Mouse (Mus musculus) urinary bladder, postnatal 25 days (tissue): ENCODE data around the gene Lrrc14b.

Source experiments
- DNase-seq: peaks from one replicate; pipeline ENCODE4 v3.0.0; 2022; ENCODE audit warnings: low spot score

Lrrc14b gene

GRCm38 (mm10) chr13:74363859-74364235 lies at the start of gene Lrrc14b:
Gene Lrrc14b (minus strand): TSS chr13:74364005.
- no peak for DNase-seq

DNA sequence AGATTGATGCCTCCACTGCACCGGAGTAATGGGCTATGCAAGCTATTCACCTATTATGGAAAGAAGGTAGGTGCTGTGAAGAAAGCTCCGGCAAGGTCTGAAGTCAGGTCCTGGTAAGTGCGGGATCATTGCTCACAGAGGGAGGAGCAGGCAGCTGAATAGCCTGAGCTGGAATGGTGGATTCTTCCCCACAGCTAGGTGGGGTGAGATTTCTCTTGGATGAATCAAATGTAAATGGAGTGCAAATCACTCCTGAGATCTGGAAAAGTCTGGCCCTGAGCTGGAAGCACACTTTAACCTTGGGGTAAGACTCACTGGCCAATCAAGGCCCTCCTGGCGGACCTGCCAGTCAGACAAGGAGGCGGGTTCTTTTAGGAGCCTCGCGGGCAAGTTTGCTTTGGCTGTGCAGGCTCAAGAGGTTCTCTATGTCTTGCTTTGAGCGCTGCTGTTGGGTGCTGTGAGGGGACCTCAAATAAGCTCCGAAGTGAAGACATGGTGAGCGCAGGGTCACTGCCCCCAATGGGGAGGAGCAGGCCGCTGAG lies 35.6 kb upstream of the Lrrc14b start, which contains the start of gene Ftl1-ps1:
TSS of gene Ftl1-ps1 (plus strand) at position 397 of the 542 bp plus-strand sequence.
- no peak for DNase-seq

DNA sequence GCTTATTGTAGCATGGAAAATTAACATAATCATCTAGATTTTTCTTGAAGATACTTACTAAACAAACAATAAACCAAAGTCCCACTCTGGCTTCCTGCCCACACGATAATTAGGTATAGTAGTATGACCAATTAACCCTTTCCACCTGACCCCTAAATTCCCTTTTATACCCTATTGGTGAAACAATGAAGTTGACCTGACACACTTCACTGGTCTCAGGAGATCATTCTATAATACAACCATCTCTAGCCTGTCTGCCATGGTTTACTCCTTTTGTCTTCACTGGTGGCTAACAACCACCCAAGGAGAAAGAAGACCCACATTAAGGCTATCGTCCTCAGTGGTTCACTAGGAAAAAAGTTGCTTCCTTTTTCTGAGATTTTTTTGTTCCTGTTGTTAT lies 27.4 kb upstream of the Lrrc14b start:
- DNase-seq: no peak

GRCm38 (mm10) chr13:74390371-74390990 lies 26.7 kb upstream of the Lrrc14b start, which contains the start of gene Zfp72:
Gene Zfp72 (minus strand): TSS chr13:74390836.
- peak; percentile 63 for DNase-seq

- no peak for DNase-seq
Observed at GRCm38 (mm10) chr13:74389730-74390129, 25.9 kb upstream of the Lrrc14b start.

GRCm38 (mm10) chr13:74382289-74382688 lies 18.5 kb upstream of the Lrrc14b start:
- DNase-seq: no peak

- no peak for DNase-seq
Observed at GRCm38 (mm10) chr13:74381533-74382276, 17.9 kb upstream of the Lrrc14b start.

DNA sequence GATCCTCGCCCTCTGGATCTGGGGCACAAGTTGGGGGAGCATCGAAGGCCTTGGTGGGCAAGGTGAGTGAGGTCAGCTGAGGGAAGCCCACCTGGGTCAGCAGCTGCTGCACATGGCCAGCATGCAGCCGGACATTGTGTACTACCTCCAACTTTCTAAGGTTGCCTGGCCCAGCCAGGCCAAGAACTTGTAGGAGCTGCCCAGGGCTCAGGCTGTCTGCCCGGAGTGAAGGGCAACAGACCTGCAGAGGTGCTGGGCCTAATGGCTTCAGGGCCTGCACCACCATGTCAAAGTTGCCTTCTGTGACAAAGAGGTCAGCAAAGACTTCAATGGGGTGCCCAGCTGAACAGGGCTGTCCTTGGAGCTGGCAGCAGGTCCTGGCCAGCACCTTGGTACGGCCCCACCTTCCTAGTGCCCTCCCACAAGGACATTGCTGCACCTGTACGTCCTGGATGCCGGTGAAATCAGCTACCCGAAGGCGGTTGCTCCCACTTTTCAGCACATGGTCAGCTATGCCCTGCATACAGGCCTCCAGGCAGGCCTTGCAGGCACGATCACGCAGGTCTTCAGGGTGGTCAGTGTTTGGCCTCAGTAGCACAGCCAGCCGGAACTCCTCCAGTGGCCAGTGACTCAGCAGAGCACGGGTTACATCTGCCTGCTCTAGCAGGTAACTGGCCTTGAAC lies 488 bp downstream of the Lrrc14b start:
- no peak for DNase-seq

- no peak for DNase-seq
Observed at GRCm38 (mm10) chr13:74362218-74362617, 1.6 kb downstream of the Lrrc14b start.

DNA sequence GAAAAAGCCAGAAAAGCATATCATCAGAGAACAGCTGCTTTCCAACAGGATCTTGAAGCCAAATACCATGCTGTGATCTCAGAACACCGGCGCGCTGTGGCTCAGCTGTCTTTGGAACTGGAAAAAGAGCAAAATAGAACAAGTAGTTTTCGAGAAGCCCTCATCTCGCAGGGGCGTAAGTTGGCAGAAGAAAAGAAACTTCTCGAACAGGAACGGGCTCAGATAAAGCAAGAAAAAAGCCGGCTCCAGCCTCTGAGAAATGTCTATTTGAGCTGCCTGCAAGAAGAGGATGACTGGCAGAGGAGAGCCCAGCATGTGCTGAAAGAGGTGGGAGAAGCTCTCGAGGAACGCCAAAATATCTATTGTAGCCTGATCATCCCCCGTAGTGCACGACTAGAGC lies 7.3 kb downstream of the Lrrc14b start:
- no peak for DNase-seq

DNA sequence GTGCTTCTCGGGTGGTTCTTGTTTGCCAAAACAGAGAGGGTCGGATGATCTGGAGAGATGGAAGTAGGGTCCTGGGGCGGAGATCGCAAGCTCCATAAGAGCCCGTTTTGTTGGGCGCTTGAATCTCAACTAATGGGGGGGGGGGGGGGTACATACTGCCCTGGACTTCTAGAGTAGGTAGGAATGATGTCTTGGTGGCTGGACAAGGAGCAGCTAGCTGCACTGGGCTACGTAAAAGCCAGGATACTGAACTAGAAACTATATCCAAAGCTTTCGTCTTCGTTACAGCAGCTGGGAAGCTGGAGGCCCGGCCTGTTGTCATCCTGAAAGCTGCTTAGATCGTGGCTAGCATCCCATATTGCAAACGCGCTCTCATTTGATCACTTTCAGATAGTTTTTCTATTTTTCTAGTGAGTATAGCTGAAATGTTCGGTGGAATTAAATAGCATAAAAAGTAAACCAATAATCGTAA lies 13.3 kb downstream of the Lrrc14b start:
- no peak for DNase-seq

DNA sequence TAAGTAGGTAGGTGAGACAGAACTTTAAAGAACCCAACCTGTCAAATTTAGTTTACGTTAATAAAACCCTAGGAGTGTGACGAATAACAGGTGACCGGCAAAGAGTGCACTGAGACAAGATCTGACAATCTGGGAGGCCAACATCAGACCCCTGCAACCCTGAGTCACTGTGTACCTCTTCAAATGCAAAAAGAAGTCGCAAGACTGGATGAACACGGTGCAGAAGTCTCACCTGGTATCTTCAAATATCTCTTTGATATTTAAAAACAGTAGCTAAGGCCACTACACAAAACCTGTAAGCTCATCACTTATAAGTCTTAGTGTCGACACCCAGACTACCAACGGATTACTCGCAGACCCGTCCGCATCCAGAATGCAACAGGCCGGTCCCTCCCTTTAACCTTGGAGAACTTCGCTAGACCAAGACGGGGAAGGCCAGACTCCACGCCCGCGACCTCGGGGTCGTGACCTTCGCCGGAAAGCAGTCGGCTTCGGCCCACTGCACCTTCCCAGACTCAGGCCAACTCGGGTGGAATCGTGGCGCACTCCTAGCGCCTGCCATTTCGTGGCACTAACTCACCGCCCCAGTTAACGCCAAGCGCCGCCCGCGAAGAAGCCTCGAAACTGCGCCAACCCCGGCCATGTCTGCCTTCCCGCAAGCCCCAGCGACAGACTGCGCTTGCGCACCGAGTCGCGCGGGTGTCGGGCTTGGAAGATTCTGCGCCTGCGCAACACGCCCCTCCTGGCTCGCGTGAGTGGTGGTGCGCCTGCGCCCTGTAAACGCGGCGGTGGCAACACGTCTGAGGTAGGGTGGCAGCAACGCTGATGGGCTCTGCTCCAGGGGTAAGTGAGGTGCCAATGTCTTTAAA lies 14.0 kb downstream of the Lrrc14b start, which contains the start of the genes Sdha and Ccdc127:
TSS of gene Sdha (minus strand) at position 715 of the 869 bp plus-strand sequence.
TSS of gene Ccdc127 (plus strand) at position 744 of the 869 bp plus-strand sequence.
- peak; percentile 96 for DNase-seq

- peak; percentile 9 for DNase-seq
Observed at GRCm38 (mm10) chr13:74341036-74341435, 22.8 kb downstream of the Lrrc14b start.

GRCm38 (mm10) chr13:74329321-74329720 lies 34.5 kb downstream of the Lrrc14b start:
- no peak for DNase-seq

- peak; percentile 89 for DNase-seq
Observed at GRCm38 (mm10) chr13:74317170-74317849, 46.5 kb downstream of the Lrrc14b start, which contains the start of gene Pdcd6. Gene Pdcd6 (minus strand): TSS chr13:74317580.

DNA sequence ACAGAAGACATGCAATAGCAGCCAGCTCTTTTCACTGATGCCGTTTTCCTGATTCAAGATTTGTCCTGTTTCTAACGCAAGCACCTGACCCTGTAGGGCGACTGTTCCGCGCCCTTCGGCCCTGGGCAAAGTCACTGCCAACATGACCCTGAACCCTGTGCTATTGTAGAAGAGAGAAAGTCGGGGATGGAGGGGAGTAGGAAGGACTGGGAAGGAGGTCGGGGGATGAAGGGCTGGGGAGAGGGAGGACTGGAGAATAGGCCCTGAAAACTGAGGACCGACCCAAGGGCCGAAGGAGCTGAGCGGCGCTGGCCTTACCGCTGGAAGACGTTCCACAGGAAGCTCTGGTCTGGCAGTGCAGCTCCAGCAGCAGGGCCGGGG lies 47.0 kb downstream of the Lrrc14b start:
- DNase-seq: no peak

DNA sequence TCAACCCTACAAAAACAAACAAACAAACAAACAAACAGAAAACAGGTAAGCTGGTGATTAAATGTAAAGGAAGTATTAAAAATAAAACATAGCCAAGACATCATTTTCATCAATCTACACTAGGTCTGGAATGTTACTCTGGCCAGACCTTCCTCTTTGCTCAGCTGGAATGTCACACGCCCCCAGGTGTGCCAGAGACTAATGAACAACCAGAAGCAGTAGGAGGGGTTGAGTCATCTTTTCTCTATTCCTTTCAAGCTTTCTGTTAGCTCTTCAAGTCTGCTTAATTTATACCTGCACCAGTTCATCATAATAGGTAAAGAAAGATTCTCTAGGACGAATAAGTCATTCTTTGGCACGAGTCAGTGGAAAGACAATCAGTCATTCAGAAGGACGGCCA lies 47.4 kb downstream of the Lrrc14b start:
- DNase-seq: no peak

DNA sequence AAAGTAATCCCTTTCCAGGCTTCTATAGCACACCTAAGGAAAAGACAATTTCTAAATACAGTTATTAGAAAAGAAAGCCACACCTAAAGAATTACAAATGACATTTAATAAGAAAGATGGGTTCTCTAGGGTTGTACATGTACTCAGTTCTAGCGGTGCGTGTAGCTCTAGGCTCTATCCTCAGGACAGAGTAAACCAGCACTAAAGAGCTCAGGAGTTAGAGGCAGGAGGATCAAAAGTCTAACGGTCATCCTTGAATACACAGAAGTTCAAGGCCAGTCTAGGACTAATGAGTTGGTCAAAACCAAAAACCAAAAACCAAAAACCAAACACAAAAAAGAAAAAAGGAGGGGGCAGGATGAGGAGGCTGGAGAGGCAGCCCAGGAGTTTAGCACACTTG lies 49.2 kb downstream of the Lrrc14b start:
- no peak for DNase-seq
